Mouse (Mus musculus): ENCODE data around the gene Gbf1.

Gbf1 gene

DNA sequence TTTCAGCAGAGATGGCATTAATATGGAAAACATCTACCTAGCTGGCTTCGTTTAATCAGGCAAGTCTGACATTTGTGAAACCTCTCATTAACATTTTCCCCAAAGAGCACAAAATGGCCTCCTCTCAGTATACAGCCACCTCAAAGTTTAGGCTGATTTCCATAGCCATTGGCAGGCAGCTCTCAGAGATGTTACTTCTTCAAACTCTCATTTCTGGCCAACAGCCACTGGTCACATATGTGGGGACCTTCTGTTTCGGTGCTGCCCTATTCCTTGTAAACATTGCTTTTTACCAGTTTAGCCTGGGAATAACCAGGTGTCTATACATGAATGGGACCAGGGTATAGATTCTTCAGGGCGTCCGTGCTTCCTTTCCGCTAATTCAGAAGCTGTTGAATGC is 67.8 kb downstream of the Gbf1 start:
- in situ Hi-C loops (cut with MboI, MseI), result no loop called here

GRCm38 (mm10) chr19:46223118-46223517 is 70.8 kb downstream of the Gbf1 start:
- in situ Hi-C loops (cut with MboI, MseI), result no loop called here

- in situ Hi-C loops (cut with MboI, MseI), result no loop called here
These were observed 72.6 kb downstream of the Gbf1 start for GRCm38 (mm10) chr19:46224882-46225281.

DNA sequence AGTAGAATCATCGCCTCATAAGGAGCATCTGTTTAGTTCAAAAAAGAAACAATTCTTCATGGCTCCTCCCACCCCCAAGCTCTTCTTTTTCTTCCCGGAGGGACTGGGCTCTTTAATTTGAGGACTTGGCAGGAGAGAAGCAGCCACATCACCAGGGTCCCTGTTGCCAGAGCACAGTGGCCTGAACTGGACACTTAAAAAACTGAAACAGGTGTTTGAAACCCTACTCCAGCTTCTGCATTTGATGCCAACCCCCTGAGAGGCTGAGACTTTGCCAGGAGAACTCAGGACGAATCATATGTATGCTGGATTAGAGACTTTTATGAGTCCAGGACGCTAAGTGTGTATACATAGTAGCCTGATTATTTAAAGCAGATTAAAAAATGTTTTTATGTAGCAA is 73.2 kb downstream of the Gbf1 start:
- in situ Hi-C loops (cut with MboI, MseI), result no loop called here

DNA sequence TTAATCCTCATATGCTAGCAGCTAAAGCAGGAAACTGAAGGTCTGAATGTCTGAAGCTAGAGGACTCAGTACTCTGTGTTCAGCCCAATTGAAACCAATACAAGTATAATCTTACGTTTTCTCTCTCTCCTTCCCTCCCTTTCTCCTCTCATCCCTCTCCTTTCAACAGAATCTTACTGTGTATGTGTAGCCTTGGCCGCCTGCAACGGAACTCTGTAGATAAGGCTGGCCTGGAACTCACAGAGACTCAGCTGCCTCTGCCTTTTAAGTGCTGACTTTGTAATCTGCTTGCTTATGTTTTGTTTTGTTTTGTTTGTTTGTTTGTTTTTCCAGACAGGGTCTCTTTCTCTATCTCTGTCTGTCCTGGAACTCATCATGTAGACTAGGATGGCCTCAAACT is 74.0 kb downstream of the Gbf1 start:
- in situ Hi-C loops (cut with MboI, MseI), result no loop called here

- in situ Hi-C loops (cut with MboI, MseI), result no loop called here
These were observed 75.0 kb downstream of the Gbf1 start for GRCm38 (mm10) chr19:46227300-46227699.

DNA sequence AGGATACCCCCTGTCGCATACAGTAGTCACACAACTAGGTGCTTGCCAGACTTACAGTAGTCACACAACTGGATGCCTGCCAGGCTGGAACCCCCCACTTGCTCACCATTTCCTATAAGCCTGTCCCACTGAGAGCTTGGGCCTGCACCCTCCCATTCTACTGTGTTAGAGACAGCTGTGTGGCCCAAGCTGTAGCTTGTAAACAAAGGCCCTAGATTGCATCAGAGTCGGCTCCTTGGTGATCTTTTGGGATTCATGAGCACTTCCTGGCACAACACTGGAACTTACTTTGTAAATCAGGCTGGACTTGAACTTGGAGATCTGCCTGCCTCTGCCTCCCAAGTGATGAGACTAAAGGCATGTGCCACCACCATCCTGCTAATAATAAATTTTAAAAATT is 82.1 kb downstream of the Gbf1 start:
- in situ Hi-C loops (cut with MboI, MseI), result no loop called here

DNA sequence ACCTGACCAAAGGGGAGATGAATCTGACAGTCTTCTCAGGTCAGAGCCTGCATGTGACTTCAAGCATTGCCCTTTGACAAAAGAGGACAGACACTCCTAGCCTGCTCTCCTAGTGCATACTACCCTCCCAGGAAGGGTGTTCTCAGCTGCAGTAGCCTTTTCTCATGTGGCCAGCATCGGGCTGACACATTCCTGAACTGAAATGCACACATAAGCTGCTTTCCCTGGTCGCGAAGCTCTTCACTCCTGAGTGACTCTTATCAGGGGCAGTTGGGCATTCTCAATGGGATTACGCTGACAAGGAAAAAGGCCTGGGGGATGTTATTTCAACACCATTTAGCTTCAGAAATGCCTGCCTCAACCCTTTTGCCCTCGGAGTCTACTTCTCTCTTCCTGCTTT is 84.3 kb downstream of the Gbf1 start:
- in situ Hi-C loops (cut with MboI, MseI), result no loop called here

- in situ Hi-C loops (cut with MboI, MseI), result no loop called here
These were observed 87.9 kb downstream of the Gbf1 start for GRCm38 (mm10) chr19:46240246-46240645.

DNA sequence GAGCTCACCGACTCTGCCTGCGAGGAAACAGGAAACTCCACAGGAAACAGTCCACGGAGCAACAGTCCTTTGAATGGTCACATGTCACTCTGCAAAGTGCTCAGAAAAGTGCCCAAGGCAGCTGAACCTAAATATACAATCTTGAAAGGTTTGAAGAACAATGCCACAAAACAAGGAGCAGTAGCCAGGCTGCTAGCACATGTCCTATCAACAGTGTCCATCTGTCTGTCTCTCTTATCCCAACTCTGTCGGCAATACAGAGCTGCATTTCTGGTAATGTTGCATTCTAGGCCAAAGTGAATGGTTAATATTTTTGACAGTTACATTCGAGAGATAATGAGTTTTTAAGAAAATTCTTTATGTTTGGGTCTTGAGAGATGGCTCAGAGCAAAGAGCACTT is 90.1 kb downstream of the Gbf1 start:
- in situ Hi-C loops (cut with MboI, MseI), result no loop called here

- in situ Hi-C loops (cut with MboI, MseI), result no loop called here
These were observed 92.3 kb downstream of the Gbf1 start for GRCm38 (mm10) chr19:46244628-46245027.

DNA sequence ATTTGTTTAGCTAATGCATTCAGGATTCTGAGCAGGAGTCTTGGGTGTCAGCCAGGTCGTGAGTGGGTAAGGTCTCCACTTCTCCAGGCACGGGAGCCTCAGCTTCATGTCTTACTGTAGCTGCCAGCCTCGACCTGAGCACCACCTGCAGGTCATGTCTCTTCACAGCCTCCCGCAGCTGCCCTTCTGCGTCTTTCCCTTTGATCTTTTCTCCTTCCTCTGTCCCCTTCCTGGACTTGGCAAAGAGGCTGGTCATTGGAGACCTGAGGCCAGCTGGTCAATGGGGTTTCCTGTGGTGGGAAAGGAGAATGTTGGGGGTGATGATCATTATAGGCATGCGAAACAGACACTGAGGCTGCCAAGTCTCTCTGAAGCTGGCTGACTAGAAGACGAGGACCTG is 96.7 kb downstream of the Gbf1 start:
- in situ Hi-C loops (cut with MboI, MseI), result no loop called here

- in situ Hi-C loops (cut with MboI, MseI), result loop anchor here (10.0 kb wide), 2 partner anchors 119 to 359 kb away; partner anchors contain the start of gene Elovl3
These were observed 101.9 kb downstream of the Gbf1 start for GRCm38 (mm10) chr19:46254163-46254752.

- in situ Hi-C loops (cut with MboI, MseI), result no loop called here
These were observed 112.5 kb downstream of the Gbf1 start for GRCm38 (mm10) chr19:46264762-46265161.

GRCm38 (mm10) chr19:46275307-46275706 is 123.0 kb downstream of the Gbf1 start:
- in situ Hi-C loops (cut with MboI, MseI), result no loop called here

GRCm38 (mm10) chr19:46282081-46282849 is 130.0 kb downstream of the Gbf1 start:
- in situ Hi-C loops (cut with MboI, MseI), result no loop called here

DNA sequence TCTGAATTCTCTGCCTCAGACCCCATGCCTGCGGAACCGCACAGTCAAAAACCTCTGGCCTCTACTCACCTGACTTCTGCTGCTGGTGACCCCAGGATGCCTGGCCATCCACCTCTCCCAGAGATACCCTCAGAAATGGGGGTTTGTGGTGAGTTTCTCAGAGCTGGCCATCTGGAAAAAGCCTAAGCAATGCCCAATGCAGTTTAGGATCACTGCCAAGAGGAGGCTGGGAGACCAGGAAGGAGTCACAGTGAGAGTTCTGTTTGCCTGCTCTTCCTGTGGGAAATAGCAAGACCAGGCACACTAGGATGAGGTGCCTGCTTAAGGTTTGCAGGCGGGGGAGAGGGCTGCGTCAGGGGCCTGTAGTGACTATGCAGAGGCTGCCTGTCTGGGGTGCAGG is 132.4 kb downstream of the Gbf1 start:
- in situ Hi-C loops (cut with MboI, MseI), result no loop called here

- in situ Hi-C loops (cut with MboI, MseI), result no loop called here
These were observed 133.3 kb downstream of the Gbf1 start for GRCm38 (mm10) chr19:46285631-46286030.

- in situ Hi-C loops (cut with MboI, MseI), result no loop called here
These were observed 133.7 kb downstream of the Gbf1 start for GRCm38 (mm10) chr19:46286047-46286446.

DNA sequence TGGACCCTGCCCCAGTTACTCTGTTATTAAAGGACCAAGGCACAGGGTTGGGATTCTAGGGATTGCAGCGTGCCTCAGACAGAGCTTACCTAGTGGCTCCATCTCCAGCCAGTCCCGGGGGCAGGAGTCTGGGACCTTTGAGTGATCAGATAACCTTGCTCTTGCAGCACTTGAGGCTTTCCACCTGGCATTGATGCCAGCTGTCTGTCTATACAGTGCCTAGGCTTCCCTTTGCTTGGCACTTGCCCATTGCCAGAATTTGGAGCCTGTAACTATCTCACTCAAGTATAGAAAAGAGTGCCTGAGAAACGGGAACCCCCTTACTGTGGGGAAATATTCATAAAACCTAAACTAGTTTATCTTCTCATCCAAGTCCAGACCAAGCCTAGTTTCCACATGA is 134.6 kb downstream of the Gbf1 start:
- in situ Hi-C loops (cut with MboI, MseI), result no loop called here

- in situ Hi-C loops (cut with MboI, MseI), result no loop called here
These were observed 135.3 kb downstream of the Gbf1 start for GRCm38 (mm10) chr19:46287566-46287965.

GRCm38 (mm10) chr19:46290535-46291105 is 138.3 kb downstream of the Gbf1 start:
- in situ Hi-C loops (cut with MboI, MseI), result no loop called here

GRCm38 (mm10) chr19:46296938-46297337 is 144.6 kb downstream of the Gbf1 start:
- in situ Hi-C loops (cut with MboI, MseI), result no loop called here

Measured in T-helper 2 cell (primary cell).